8 mouse cellular contexts compared by ENCODE assay signal in genomic region chr19:23274054-23274724, GRCm38 (mm10). TPM values are rescaled to one million over a fixed set of nuclear protein-coding genes. Genes with fewer than 3 reads are reported as not detected.
DNase-seq lines count a peak whose midpoint lies in the region; ATAC-seq lines count a peak whose summit lies in the region.

No protein-coding gene starts in this region.

- H3K27me3 ChIP-seq in heart, embryonic 10.5 days (ENCODE audit: insufficient read depth, poor library complexity, severe bottlenecking), result no peaks in the 10 kb centered on the region
- H3K27me3 ChIP-seq in forebrain, embryonic 16.5 days (replicated peaks; ENCODE audit: control insufficient read depth, insufficient read depth, low read length), result no peaks in the 10 kb centered on the region

- peaks cover 14% of the 10 kb centered on the region for H3K4me1 ChIP-seq in heart, embryonic 10.5 days
- H3K4me1 ChIP-seq in forebrain, embryonic 16.5 days (replicated peaks; ENCODE audit: control insufficient read depth, insufficient read depth, low read length), result peaks cover 8% of the 10 kb centered on the region

- DNase-seq in heart, embryonic 10.5 days (ENCODE audit: low spot score), result no peak
- DNase-seq in heart, postnatal 4 days, result no peak
- no peak for DNase-seq in left cerebral cortex, postnatal 4 days
- no peak for DNase-seq in adrenal gland, postnatal 4 days (ENCODE audit: low spot score in 2 of 2)
- DNase-seq in gastrocnemius, postnatal 36 days, result no peak

- WGBS in heart, embryonic 10.5 days, result 51% methylated on average over 4 of the region's 4 CpGs
- whole genome bisulfite sequencing in forebrain, embryonic 16.5 days, result 57% methylated on average over 4 of the region's 4 CpGs

- H3K27ac ChIP-seq in heart, embryonic 10.5 days, result peak overlapping the region; percentile 95
- no peak overlapping the region for H3K27ac ChIP-seq in forebrain, embryonic 16.5 days (ENCODE audit: low read length)

- H3K9me3 ChIP-seq in heart, embryonic 10.5 days, result no peaks in the 10 kb centered on the region
- H3K9me3 ChIP-seq in forebrain, embryonic 16.5 days (ENCODE audit: control insufficient read depth, low read length), result no peaks in the 10 kb centered on the region

- ATAC-seq in CD4-positive, CD25-positive, alpha-beta regulatory T cell, adult 4 months, result peak; percentile 22
- ATAC-seq in forebrain, embryonic 16.5 days, result peak; percentile 35
- 0 out of 2 replicates have a peak, but pooled peaks have one; percentile 4 for ATAC-seq in megakaryocyte, adult 5-6 weeks (ENCODE audit: poor library complexity, severe bottlenecking)

- peak overlapping the region; percentile 71 for H3K4me2 ChIP-seq in forebrain, embryonic 16.5 days (ENCODE audit: low read length)

- intact Hi-C loops in left cerebral cortex, postnatal 4 days (cut with DNase I), result no loop called here
- intact Hi-C loops in gastrocnemius, postnatal 36 days (cut with DNase I), result no loop called here

- peak overlapping the region; percentile 90 for H3K9ac ChIP-seq in forebrain, embryonic 16.5 days (replicated peaks; ENCODE audit: low read depth, low read length)

- peak overlapping the region; percentile 96 for H3K4me3 ChIP-seq in heart, embryonic 10.5 days
- peak overlapping the region; percentile 95 for H3K4me3 ChIP-seq in forebrain, embryonic 16.5 days (replicated peaks; ENCODE audit: low read length)

- H3K36me3 ChIP-seq in heart, embryonic 10.5 days, result no peaks in the 10 kb centered on the region
- no peaks in the 10 kb centered on the region for H3K36me3 ChIP-seq in forebrain, embryonic 16.5 days (ENCODE audit: control insufficient read depth, insufficient read depth)

RNA-seq across cellular contexts. Expression of gene Smc5, which starts 0.5 kb away (rescaled TPM):
- polyA plus RNA-seq in heart, embryonic 10.5 days (2016; fragmentation: Nextera tagmentation; extraction: Ambion mirVana), result 32.2 and 39.1 TPM in 2 replicates
- 10 to 100 TPM; 38.4 to 39.0 TPM for total RNA-seq in heart, postnatal 4 days (2021)
- 10 to 100 TPM; 27.4 to 33.6 TPM for polyA plus RNA-seq in CD4-positive, CD25-positive, alpha-beta regulatory T cell, adult 4 months (2017; shearing (Covaris generic))
- 30.7 and 30.8 TPM in 2 replicates for polyA plus RNA-seq in forebrain, embryonic 16.5 days (2015; fragmentation: Nextera tagmentation; extraction: Ambion mirVana)
- 39.9 and 50.6 TPM in 2 replicates for total RNA-seq in megakaryocyte, adult 5-6 weeks (2015)
- 45.6 and 46.3 TPM in 2 replicates for total RNA-seq in megakaryocyte, adult 5-6 weeks (2017)
- total RNA-seq in left cerebral cortex, postnatal 4 days (2021), result 10 to 100 TPM; 69.3 to 69.7 TPM
- total RNA-seq in adrenal gland, postnatal 4 days (2021), result 10 to 100 TPM; 53.6 to 64.5 TPM
- total RNA-seq in gastrocnemius, postnatal 36 days (2021), result 10 to 100 TPM; 13.4 to 14.0 TPM
